Mouse (Mus musculus) hindbrain, embryonic 16.5 days (tissue): ENCODE data around the gene Pde1a. TPM values are rescaled to one million over a fixed set of nuclear protein-coding genes. Genes with fewer than 3 reads are reported as not detected.
A peak's percentile ranks its signal among the peaks of the same experiment; 100 is the strongest.

Experiments
- ATAC-seq: fragments of 200-750 bp; cut with Nextera tagmentation; 2 replicates; pipeline ENCODE4 v1.8.0; 2017; ENCODE audit warnings: moderate TSS enrichment, moderate library complexity
- H3K27ac ChIP-seq: fragments of 300-500 bp; sonication (generic); 2 replicates; pipeline ENCODE4 v1.5.1; 2014; ENCODE audit warnings: low read depth, mild to moderate bottlenecking, control low read depth, low read length, moderate library complexity
- H3K27me3 ChIP-seq: fragments of 300-500 bp; sonication (generic); replicated peaks from 2 replicates; pipeline ENCODE4 v1.6.1; 2014; ENCODE audit warnings: low read length; ENCODE audit not compliant: control insufficient read depth, insufficient read depth
- H3K36me3 ChIP-seq: fragments of 300-500 bp; sonication (generic); 2 replicates; pipeline ENCODE4 v1.6.1; 2014; ENCODE audit warnings: mild to moderate bottlenecking, low read length, moderate library complexity, mixed read lengths; ENCODE audit not compliant: control insufficient read depth, insufficient read depth
- H3K4me1 ChIP-seq: fragments of 300-500 bp; sonication (generic); 2 replicates; pipeline ENCODE4 v1.6.1; 2014; ENCODE audit warnings: low read depth, low read length; ENCODE audit not compliant: control insufficient read depth, insufficient read depth
- H3K4me2 ChIP-seq: fragments of 300-500 bp; sonication (generic); 2 replicates; pipeline ENCODE4 v1.6.1; 2014; ENCODE audit warnings: mild to moderate bottlenecking, low read length, control low read depth, moderate library complexity
- H3K4me3 ChIP-seq: fragments of 300-500 bp; sonication (generic); 2 replicates; pipeline ENCODE4 v1.5.1; 2014; ENCODE audit warnings: mild to moderate bottlenecking, low read length, control low read depth, moderate library complexity
- H3K9ac ChIP-seq: fragments of 300-500 bp; sonication (generic); 2 replicates; pipeline ENCODE4 v1.6.1; 2014; ENCODE audit warnings: low read depth, mild to moderate bottlenecking, control low read depth, low read length, moderate library complexity
- H3K9me3 ChIP-seq: fragments of 300-500 bp; sonication (generic); 2 replicates; pipeline ENCODE4 v1.6.1; 2014; ENCODE audit warnings: mild to moderate bottlenecking, low read length, moderate library complexity; ENCODE audit not compliant: control insufficient read depth
- WGBS: fragments of 180-500 bp; shearing (Covaris S2); extraction: QIAGEN DNeasy Blood & Tissue Kit; methylation state at CpG from one replicate; pipeline ENCODE4 v1.1.7; 2014; 5-methylcytosine and 5-hydroxymethylcytosine counted together
- polyA plus RNA-seq: library from polyadenylated mRNA; unstranded; fragments of >200 nt; fragmentation: Nextera tagmentation; extraction: Ambion mirVana; gene quantifications from 2 replicates; pipeline ENCODE4 v1.2.1, GENCODE M21; 2015

The Pde1a gene
- 9.8 and 12.6 TPM in 2 replicates for polyA plus RNA-seq

GRCm38 (mm10) chr2:80128861-80129698 is at the start of gene Pde1a:
TSS of gene Pde1a (minus strand) at chr2:80129458.
- peak within 1 kb of the TSS; percentile 53 for H3K9ac ChIP-seq
- peak within 1 kb of the TSS; percentile 18 for H3K27ac ChIP-seq
- peaks cover 13% of the 10 kb centered on the region for H3K4me1 ChIP-seq
- peak; percentile 93 for ATAC-seq
- H3K36me3 ChIP-seq: no peaks in the 10 kb centered on the region
- H3K27me3 ChIP-seq: no peaks in the 10 kb centered on the region; the same call in 1 of the 2 replicates
- peak within 1 kb of the TSS; percentile 66 for H3K4me2 ChIP-seq
- H3K4me3 ChIP-seq: peak within 1 kb of the TSS; percentile 43
- 2% methylated on average over 21 of the region's 21 CpGs for WGBS
- H3K9me3 ChIP-seq: no peaks in the 10 kb centered on the region

- no peak overlapping the region for H3K27ac ChIP-seq
- WGBS: 73% methylated on average over 4 of the region's 4 CpGs
- H3K36me3 ChIP-seq: no peaks in the 10 kb centered on the region
- H3K9ac ChIP-seq: no peak overlapping the region
- no peak overlapping the region for H3K4me3 ChIP-seq
- no peaks in the 10 kb centered on the region for H3K27me3 ChIP-seq
- no peaks in the 10 kb centered on the region for H3K9me3 ChIP-seq
- H3K4me1 ChIP-seq: no peaks in the 10 kb centered on the region
- H3K4me2 ChIP-seq: no peak overlapping the region
- no peak for ATAC-seq
These were observed 49.5 kb upstream of the Pde1a start for GRCm38 (mm10) chr2:80178608-80179280.

- Histone ChIP-seq H3K9me3 (no peaks in the 10 kb centered on the region), H3K4me1 (no peaks in the 10 kb centered on the region)
- 75% methylated on average over 3 of the region's 3 CpGs for WGBS
These were observed 48.9 kb upstream of the Pde1a start for GRCm38 (mm10) chr2:80178154-80178553.

GRCm38 (mm10) chr2:80168103-80168502 is 38.8 kb upstream of the Pde1a start:
- H3K9me3 ChIP-seq: no peaks in the 10 kb centered on the region
- H3K27me3 ChIP-seq: no peaks in the 10 kb centered on the region
- no peak overlapping the region for H3K4me2 ChIP-seq
- no peak for ATAC-seq
- no peak overlapping the region for H3K27ac ChIP-seq
- H3K36me3 ChIP-seq: no peaks in the 10 kb centered on the region
- no peak overlapping the region for H3K9ac ChIP-seq
- H3K4me3 ChIP-seq: no peak overlapping the region
- H3K4me1 ChIP-seq: no peaks in the 10 kb centered on the region
- WGBS: 87% methylated on average over 1 of the region's 1 CpGs

More at GRCm38 (mm10) chr2:80178154-80178553, 48.9 kb upstream of the Pde1a start:
- H3K36me3 ChIP-seq: no peaks in the 10 kb centered on the region
- no peak overlapping the region for H3K4me2 ChIP-seq
- no peak overlapping the region for H3K4me3 ChIP-seq
- ATAC-seq: no peak
- no peak overlapping the region for H3K9ac ChIP-seq
- no peaks in the 10 kb centered on the region for H3K27me3 ChIP-seq
- no peak overlapping the region for H3K27ac ChIP-seq

- H3K36me3 ChIP-seq: no peaks in the 10 kb centered on the region
- no peak overlapping the region for H3K27ac ChIP-seq
- 85% methylated on average over 2 of the region's 2 CpGs for WGBS
- no peaks in the 10 kb centered on the region for H3K9me3 ChIP-seq
- H3K27me3 ChIP-seq: no peaks in the 10 kb centered on the region
- H3K4me2 ChIP-seq: no peak overlapping the region
- no peak overlapping the region for H3K4me3 ChIP-seq
- ATAC-seq: no peak
- H3K9ac ChIP-seq: no peak overlapping the region
- no peaks in the 10 kb centered on the region for H3K4me1 ChIP-seq
These were observed 29.5 kb upstream of the Pde1a start for GRCm38 (mm10) chr2:80158784-80159183.

GRCm38 (mm10) chr2:80158196-80158595 is 28.9 kb upstream of the Pde1a start:
- no peak for ATAC-seq
- Histone ChIP-seq H3K4me2 (no peak overlapping the region), H3K27ac (no peak overlapping the region), H3K4me1 (no peaks in the 10 kb centered on the region), H3K9ac (no peak overlapping the region), H3K4me3 (no peak overlapping the region), H3K27me3 (no peaks in the 10 kb centered on the region), H3K36me3 (no peaks in the 10 kb centered on the region), H3K9me3 (no peaks in the 10 kb centered on the region)
- WGBS: 97% methylated on average over 3 of the region's 3 CpGs

- WGBS: 75% methylated on average over 6 of the region's 6 CpGs
- Histone ChIP-seq H3K4me3 (no peak overlapping the region), H3K27ac (no peak overlapping the region), H3K9ac (no peak overlapping the region), H3K4me1 (no peaks in the 10 kb centered on the region), H3K4me2 (no peak overlapping the region), H3K36me3 (no peaks in the 10 kb centered on the region), H3K27me3 (no peaks in the 10 kb centered on the region), H3K9me3 (no peaks in the 10 kb centered on the region)
- no peak for ATAC-seq
These were observed 20.8 kb upstream of the Pde1a start for GRCm38 (mm10) chr2:80150019-80150418.

GRCm38 (mm10) chr2:80149332-80149731 is 20.1 kb upstream of the Pde1a start:
- no peak for ATAC-seq
- H3K4me3 ChIP-seq: no peak overlapping the region
- H3K9me3 ChIP-seq: no peaks in the 10 kb centered on the region
- H3K27ac ChIP-seq: no peak overlapping the region
- H3K4me2 ChIP-seq: no peak overlapping the region
- no peak overlapping the region for H3K9ac ChIP-seq
- 84% methylated on average over 3 of the region's 3 CpGs for whole genome bisulfite sequencing
- H3K27me3 ChIP-seq: no peaks in the 10 kb centered on the region
- no peaks in the 10 kb centered on the region for H3K36me3 ChIP-seq
- H3K4me1 ChIP-seq: no peaks in the 10 kb centered on the region

- Histone ChIP-seq H3K4me3 (no peak overlapping the region), H3K27ac (no peak overlapping the region), H3K9me3 (no peaks in the 10 kb centered on the region), H3K9ac (no peak overlapping the region), H3K4me1 (no peaks in the 10 kb centered on the region), H3K27me3 (no peaks in the 10 kb centered on the region), H3K36me3 (no peaks in the 10 kb centered on the region), H3K4me2 (no peak overlapping the region)
- WGBS: 87% methylated on average over 3 of the region's 3 CpGs
- ATAC-seq: no peak
These were observed 5.8 kb upstream of the Pde1a start for GRCm38 (mm10) chr2:80135076-80135475.
